Mouse (Mus musculus) cerebellum, adult 9-10 months (tissue): ENCODE measurements around the gene Slc22a6.

ENCODE experiments used
- DNase-seq: peaks from one replicate; pipeline ENCODE4 v3.0.0; 2022

Gene Slc22a6

DNA sequence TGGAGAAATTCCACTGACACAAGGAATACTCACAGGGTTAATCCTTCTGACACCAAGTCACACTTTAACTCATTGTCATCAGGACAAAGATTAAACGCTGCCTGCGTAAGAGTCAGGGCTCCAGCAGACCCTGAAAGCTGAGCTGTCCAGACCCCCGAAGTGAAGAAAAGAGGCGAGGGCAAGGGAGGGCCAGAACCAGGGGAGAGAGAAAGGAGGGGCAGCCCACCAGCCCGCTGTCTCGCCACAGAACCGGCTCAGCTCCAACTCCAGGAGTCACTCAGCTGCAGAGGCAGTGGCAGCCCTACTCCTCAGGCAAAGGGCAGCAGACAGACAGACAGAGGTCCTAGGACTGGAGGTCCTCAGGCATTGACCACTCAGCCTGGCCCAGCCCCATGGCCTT, at the start of gene Slc22a6:
Gene Slc22a6 (plus strand): TSS at position 136 of the 400 bp plus-strand sequence.
- no peak for DNase-seq

DNA sequence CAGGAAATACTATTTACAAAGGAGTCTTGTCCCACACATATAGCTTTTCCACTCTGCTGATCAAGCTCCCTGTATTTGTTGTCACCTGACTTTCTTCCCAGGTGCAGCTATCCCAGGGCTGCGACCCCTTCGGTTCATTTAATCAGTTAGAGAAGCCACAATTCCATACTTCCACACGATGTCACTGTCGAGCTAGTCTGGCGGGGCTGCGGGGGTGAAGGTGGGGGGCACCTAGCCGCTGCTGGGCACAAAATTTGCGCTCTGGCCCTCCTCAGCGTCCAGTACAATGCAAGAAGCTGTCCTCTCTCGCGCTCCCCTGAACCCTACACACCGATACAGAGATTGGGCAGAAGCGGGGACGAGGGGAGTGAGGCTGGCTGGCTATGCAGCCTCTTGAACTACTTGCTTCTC, 48.4 kb upstream of the Slc22a6 start:
- DNase-seq: no peak

DNA sequence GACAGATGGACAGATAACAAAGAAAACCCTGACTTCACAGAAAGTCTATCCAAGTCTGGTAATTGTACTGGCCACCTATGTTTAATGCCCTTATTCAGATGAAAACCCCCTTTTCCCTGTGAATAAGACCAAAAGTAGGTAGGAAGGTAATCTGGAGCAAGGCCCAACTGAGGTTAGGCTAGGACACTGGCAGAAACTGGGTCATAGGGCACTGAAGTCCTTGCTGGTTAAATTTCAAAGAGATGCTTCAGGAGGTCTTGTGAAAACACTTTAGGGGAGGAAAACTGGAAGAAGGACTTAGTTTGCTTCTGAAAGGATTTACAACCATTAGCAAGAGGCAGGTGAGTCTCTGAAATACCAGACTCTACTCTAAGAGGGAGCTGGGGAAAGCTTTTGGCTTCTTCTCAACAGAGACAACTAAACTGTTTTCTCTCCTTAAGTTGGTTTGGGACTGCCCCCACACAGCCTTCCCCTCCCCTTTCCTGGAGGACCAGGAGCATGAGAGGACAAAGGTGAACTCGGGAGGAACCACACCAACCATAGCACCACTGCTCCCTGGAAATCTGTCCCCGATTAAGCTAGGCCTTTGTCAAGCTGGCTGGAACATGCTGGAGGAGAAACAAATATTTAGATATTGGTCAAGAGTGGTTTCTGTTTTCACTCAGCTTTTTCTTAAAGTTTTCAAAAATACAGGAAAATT, 47.3 kb upstream of the Slc22a6 start:
- DNase-seq: no peak

DNA sequence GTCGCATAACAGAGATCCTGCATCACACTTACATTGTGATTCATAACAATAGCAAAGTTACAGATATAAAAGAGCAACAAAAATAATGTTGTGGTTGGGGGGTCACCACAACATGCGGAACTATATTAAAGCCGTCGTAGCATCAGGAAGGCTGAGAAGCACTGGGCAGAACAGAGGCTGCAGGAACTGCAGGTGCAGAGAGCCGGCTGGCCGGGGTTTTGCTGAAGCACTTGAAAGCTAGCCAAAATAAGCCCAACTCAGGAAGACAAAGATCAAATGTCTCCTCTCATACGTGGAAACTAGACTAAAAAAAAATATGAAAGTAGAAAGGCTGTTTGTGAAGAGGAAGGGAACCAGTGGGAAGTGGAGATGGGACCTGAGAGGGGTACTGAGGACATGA, 46.1 kb upstream of the Slc22a6 start:
- DNase-seq: no peak

DNA sequence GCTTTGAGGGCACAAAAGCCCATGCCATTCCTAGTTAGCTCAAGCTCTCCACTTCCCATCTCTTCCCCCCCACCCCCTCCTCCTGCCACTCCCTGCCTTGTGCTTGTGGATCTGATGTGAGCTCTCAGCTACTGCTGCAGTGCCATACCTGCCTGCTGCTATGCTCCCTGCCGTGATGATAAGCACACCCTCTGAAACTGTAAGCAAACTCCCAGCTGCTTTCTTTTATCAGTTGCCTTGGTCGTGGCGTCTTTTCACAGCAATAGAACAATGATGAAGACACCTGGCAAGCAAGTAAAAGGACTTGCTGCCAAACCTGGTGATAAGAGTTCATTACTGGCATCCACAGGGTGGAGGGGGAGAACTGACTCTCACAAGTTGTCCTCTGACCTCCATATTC, 45.4 kb upstream of the Slc22a6 start:
- DNase-seq: no peak

DNA sequence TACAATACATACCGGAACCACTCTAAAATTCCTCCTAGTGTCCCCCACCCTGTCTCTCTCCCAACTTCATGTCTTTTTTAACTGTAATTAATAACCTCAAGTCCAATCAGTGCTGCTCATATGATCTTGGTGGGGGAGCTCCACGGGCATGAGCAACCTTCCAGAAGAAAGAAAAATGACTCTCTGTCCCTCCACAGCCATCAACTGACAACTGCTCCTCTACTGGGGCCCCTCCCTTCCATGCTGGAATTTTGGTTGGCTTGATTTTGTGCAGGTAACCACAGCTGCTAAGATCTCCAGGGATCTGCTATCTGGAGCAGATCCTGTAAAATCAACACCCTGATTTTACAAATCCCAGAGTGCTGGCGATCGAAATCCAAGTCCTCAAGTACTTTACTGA, 40.4 kb upstream of the Slc22a6 start:
- DNase-seq: no peak

DNA sequence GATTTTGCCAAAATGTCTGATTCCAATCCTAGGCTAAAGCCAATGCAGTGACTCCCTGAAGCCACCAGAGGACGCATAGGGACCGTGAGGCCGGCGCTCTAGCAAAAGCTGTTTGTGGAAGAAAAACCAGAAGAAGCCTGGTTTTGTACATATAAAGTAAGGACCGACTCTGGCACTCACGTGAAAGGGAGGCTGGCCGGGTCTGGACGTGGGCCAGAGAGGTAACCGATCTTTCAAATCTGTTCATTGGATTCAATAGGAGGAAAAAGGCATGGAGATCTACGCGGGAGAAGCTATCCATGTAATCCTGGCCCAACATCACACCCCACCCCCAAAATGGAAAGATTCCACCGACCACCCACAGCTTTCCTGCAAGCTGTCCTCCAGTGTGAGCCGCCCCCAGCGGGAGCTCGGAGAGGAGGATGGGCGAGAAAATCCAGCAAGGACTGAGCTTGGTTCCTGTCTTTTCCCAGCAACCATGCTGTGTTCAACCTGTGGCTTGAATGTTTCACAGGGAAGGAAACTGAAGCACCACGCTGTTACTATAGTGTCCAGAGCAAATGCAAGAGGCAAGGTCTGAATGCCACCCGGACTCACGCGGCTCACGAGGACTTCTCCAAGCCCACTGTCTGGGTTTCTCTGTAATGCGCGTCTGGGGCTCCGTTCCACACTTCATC, 39.4 kb upstream of the Slc22a6 start:
- DNase-seq: peak; percentile 37

DNA sequence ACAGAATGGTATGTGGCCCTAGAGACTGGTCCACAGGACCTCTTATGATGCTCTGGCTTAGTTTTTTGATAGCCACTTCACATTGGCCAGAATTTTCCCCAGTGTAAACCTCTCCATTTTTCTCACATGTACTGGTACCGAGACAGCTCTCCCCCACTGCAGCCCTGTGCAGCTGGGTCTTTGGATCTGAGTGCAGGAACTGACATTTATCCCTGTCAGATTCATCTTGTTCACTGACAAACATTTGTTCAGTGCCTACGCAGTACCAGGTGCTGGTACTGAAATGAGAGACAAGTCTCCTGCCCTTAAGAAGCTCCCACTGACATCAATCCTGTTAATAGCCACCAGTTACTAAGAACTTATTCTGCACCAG, 38.9 kb upstream of the Slc22a6 start:
- DNase-seq: no peak

DNA sequence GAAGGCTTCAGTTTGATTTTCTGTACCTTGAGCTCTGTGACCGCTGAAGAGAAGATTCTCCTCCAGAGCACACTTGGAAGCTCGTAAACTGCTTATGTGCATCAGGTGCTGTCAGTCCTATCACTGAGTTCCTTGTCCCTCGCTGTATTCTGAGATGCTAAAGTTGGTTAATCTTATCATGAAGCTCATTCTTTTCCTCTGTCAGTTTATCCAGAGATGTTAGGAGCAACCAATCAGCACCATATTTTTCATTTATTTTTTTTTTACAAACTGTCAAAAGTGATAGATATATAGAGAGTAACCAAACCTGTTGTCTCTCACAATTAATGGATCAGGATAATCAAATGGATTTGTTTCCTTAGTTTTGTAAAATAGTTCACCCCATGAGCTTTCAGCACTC, 32.5 kb upstream of the Slc22a6 start:
- DNase-seq: no peak

DNA sequence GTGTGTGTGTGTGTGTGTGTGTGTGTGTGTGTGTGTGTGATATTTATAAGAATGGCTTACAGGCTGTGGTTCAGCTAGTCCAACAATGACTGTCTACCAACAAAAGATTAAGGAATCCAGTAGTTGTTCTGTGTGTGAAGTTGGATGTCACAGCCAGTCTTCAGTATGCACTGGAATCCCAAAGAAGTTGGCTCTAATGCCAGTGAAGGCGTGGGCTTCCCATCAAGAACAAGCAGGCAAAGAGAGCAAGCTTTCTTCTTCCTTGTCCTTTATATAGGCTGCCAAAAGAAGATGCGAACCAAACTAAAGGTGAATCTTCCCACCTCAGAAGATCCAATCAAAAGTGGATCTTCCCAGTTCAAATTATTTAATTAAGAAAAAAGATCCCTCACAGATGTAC, 31.9 kb upstream of the Slc22a6 start:
- DNase-seq: no peak

DNA sequence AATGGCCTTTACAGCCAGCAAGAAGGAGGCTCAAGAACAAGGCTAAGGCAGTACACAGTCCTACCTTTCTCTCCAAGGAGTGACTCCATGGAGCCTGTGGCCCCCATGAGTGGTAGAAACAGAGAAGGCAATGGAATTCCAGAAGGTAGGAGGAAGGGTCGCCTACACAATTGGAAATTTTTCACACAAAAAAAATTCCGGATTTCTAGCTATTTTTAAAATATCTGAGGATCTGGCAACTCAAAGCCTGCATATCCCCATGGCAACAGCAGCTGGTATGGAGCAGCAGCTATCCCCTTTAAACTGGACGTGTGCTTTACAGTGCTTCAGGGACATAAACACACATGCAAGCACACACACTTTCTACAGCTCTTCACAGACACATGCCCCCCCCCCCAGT, 31.5 kb upstream of the Slc22a6 start:
- no peak for DNase-seq

DNA sequence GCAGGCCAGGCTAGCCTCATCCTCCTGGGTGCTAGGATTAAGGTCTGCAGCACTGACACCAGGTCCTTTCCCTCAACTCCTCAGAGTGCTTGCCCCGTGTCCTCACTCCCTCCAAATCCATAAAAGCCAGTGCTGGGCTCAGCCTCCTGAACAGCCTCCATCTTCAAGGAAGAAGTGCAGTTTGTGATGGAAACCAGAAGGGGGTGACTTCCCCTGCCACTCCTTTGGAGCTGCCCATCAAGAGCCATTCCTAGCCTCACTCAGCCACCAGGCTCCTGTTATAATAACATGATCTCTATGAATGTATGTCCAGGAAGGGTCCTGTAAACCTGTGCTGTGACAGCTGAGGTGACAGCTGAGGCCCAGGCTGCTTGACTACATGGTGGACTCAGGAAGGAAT, 30.5 kb upstream of the Slc22a6 start:
- DNase-seq: no peak

DNA sequence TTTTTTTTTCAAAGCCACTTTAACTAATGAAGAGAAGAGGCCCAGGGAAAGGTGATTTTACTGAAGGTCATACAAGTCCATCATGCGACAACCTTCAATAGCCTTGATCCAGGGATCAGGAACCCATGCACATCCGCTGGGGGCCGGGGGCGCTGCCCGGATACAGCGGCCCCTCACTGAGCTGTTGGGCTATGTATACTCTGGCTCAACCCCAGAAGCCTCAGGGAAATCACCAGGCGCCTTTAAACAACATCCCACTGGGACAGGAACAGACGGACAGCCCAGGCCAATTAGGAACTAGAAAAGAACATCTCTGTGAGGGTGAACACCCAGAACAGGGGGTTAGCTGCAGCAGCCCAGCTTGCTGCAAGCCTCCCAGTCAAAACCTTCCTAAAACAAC, 26.9 kb upstream of the Slc22a6 start, which contains the start of gene Slc22a8:
Gene Slc22a8 (plus strand): TSS at position 301 of the 400 bp plus-strand sequence.
- no peak for DNase-seq

DNA sequence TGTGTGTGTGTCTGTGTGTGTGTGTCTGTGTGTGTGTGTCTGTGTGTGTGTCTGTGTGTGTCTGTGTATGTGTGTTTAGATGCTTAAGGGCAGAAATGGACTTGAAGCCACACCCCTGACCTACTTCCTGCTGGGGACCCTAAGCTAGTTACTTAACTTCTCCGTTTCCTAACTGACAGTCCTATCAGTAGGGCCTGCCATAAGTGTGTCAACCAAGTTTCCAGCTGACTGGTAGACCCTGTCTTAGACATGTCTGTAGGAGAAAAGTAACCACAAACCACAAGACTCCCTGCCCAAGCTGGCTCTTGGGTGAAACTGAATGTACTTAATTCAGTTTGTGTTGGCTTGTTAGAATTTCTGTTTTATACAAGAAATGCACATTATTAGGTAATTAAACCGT, 25.7 kb upstream of the Slc22a6 start:
- DNase-seq: no peak

DNA sequence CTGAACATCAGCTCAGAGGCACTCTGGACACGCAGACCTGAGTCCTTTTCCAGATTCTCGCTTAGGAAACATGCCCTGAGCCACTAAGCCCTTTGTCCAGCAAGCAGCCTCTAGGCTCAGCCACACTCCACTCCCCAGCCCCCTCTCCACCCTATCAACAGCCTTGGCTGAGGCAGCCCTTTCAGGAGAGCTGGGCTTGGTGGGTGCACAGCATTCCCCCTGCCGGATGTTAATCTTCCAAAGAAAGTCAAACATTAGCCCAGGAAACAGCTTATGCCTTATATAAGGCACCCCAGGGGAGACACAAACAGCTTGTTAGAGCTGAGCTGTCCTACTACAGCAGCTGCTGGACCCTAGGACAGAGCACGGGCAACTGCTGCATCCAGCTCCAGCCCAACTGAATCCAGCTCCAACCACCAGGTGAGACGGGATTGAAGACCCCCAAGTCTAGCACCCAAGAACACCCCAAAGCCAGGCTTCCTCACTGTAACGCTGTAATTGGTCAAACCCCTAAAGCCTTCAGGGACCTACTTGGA, 24.9 kb upstream of the Slc22a6 start:
- DNase-seq: no peak

DNA sequence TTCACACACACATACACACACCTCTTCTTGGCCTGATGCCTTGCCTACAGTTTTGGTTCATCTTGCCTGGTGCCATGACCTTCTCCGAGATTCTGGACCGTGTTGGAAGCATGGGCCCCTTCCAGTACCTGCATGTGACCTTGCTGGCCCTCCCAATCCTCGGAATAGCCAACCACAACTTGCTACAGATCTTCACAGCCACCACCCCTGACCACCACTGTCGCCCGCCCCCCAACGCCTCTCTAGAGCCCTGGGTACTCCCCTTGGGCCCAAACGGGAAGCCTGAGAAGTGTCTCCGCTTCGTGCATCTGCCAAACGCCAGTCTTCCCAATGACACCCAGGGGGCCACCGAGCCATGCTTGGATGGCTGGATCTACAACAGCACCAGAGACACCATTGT, 24.0 kb upstream of the Slc22a6 start:
- DNase-seq: no peak

DNA sequence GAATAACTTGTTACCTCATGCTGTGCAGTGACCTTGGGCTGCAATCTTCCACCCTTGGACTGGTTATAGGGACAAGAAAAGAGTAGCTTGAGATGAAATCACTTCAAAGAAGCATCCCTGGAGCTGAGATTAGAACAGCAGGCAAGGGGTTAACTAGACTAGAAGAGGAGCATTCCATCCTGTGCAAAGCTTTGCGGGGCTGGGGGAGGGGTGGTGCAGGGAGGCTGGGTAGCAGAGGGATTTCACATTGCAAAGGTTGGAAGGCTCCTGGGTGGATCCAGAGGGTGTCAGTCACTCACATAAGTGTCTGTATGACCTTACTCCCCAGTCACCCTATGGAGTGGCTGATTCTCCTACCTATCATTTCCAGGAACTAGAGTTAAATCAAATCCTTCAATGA, 23.3 kb upstream of the Slc22a6 start:
- no peak for DNase-seq

DNA sequence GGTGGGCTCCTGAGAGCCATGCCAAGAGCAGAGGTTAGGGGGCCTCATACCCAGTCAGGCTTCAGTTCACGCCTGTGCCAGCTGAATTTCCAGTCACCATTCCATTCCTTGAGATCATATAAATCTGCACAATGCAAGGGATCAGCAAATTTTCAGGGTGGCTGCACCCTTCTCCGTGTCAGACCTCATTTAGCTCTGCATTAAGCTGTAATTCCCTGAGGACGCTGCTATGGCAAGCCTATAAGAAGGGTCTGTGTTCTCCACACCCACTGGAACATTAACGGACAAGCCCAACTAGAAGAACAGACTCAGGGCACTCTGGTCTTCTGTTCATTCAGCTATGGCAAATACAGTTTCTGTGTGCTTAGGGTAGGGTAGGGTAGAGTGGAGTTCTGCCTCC, 20.6 kb upstream of the Slc22a6 start:
- DNase-seq: no peak

DNA sequence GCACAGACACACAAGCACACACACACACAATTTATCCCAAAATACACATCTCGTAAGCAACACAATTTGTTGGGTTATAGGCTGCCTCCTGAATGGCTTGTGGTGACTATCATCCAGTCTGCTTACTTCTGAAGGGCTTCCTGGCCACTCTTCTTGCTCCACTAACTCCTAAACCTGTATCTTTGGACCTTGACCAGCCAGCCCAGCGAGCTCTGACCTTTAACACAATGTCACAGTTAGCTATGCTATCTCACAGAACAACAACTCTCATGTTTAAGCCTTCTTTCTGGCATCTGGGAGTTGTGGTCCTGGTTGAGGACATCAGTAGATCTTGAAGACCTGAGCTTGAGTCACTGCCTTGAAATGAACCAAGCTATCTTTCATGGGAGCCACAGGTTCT, 18.6 kb upstream of the Slc22a6 start:
- DNase-seq: no peak

DNA sequence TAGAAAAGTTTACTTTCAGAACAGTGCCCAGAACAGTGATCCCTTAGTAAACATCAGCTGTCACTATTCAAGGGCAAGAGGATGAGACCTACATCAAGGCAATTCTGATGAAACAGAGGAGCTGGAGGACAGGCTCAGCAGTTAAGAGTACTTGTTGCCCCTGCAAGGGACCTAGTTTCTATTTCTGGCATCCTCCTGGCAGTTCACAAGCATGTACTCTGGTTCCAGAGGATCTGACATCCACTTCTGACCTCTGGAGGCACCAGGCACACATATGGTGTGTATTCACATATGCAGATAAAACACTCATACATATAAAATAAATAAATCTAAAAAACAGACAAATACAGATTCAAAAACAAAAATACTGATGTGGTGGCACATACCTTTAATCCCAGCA, 15.9 kb upstream of the Slc22a6 start:
- no peak for DNase-seq

DNA sequence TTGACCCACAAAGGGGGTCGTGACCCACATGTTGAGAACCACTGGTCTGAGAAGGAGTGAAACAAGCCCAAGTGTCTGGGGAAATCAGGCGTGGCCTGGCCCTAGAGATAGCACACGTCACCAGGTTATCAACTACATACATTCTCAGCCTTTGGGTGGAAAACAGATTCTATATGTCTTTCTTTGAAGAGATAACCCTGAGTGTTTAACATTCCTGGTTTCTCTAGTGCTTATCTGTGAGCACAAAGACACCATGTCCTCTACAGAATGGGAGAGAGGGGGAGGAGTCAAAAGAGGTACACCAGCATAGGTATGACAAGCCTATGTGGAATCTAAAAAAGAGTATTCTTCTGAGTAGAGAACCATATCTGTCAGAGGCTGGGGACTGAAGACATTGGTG, 14.9 kb upstream of the Slc22a6 start:
- DNase-seq: no peak

DNA sequence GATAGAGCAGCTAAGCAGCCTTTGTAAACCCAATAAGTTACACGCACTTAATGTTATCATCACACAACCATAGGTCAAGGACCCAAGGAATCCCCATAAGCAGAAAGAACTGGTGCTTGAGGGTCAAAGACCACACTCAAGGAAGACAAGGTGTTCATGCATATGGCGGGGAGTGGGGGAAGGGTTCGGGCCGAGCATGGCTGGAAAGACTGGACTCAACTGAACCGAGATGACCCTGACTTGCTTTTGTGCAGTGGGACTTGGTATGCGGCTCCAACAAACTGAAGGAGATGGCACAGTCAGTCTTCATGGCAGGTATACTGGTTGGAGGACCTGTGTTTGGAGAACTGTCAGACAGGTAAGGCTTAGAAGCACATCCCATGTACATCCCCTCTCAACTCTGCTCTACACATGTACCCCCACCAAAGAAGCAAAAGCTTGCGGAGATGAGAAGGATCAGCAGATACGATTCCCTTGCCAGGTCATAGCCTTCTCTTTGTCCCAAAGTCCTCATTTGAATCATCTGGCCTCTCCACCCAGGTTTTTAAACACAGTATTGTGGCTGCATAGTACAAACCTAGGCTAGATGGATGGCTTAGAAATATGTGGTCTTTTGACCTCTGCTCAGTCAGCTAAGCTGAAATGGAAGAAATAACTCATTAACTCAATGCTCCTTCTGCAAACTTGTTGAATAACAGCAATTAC, 13.2 kb upstream of the Slc22a6 start:
- no peak for DNase-seq

DNA sequence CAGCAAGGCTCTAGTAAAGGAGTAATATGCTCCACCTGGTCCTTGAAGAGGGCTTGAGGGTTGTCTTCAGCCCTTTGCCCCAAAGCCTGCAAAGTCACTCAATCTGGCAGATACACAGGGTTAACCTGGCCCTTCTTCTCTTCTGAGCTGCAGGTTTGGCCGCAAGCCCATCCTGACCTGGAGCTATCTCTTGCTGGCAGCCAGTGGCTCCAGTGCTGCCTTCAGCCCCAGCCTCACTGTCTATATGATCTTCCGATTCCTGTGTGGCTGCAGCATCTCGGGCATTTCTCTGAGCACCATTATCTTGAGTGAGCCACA, 12.6 kb upstream of the Slc22a6 start:
- DNase-seq: no peak
